Mouse (Mus musculus) adrenal gland, adult 2 months (tissue): ENCODE measurements around the gene Zfp1. TPM values are rescaled to one million over a fixed set of nuclear protein-coding genes. Genes with fewer than 3 reads are reported as not detected.

ENCODE experiments used
- DNase-seq: peaks from one replicate; pipeline ENCODE4 v3.0.0; 2021
- polyA plus RNA-seq: library from polyadenylated mRNA; depleted of rRNA; stranded (reverse); fragments of >200 nt; gene quantifications from 2 replicates; pipeline ENCODE4 v1.2.3, GENCODE M21; 2012
- total RNA-seq, 2 experiments: library from RNA; stranded (reverse); gene quantifications; 2 replicates each; pipeline ENCODE4 v1.2.3; 2021

The Zfp1 gene
- total and polyA plus RNA-seq, 3 experiments = 5.6 to 9.8 (median 6.1) TPM

DNA sequence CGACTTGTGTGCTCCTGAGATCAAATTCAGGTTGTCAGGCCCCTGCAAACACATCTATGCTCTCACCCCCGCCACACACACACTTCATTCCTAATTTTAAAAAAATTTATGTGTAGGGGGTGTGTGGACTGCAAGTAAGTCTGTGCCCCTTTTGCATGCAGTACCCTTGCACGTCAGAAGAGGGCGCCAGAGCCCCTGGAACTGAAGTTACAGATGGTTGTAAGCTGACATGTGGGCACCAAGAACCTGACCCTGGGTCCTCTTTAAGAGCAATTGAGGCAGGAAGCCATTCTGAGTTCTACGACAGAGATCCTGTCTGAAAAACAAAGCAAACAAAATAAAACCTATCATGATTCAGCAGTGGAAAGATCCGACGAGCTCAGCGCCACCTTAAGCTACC is 33.0 kb downstream of the Zfp1 start:
- DNase-seq = no peak

DNA sequence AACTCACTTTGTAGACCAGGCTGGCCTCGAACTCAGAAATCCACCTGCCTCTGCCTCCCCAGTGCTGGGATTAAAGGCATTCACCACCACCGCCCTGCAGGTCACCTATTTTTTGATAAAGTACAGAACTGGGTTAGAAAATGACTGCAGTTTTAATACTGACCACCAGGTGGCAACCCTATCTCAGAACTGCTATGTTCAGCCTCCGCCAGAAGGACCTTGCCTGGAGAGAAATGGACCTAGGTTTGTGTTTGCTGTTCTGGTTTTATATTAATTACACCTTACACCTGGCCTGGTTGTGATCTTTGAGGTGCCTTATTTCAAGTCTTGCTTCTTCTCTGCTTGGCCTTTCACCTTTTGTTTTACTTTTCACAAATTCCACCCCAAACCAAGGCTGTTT is 34.9 kb downstream of the Zfp1 start:
- DNase-seq = peak; percentile 59

DNA sequence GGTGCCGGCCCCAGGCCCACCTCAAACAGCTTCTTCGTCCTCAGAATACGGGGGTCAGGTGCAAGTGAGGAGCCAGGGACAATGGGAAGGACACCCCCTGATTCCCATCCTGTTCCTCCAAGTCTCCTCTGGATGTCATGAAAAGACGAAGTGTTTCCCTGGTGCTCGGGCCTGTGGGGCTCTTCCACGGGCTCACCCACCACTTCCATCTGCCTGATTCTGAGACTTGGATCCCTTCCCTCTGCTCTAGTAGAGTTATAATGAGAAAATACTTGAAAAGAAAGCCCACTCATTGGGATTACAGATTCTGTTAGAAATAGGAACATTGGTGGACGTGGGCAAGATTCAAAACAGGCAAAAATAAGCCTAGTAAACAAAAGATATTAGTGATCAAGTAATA is 35.6 kb downstream of the Zfp1 start:
- no peak for DNase-seq

DNA sequence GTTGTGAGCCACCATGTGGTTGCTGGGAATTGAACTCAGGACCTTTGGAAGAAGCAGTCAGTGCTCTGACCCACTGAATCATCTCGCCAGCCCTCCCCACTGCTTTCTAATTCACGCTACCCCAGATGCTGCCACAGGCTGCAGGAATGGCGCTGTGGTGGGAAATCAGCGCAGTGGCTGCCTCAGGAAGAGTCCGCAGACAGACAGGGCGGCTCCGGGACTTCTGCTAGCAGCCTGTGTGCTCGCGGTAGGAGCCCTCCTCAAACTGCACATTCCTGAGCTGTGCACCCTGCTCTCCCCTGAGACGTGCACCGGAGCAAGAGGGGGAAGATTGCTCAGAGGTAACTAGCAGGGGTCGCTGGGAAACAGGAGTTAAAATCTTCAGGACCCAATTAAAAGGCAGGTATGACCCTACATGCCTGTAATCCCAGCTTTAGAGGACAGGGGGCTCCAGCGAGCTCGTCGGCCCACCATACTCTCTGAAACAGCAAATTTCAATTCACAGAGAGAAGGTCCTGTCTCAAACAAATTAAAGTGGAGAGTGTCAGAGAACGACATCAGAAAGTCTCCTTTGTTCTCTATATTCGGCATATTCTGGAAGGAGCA is 37.3 kb downstream of the Zfp1 start:
- DNase-seq = no peak

DNA sequence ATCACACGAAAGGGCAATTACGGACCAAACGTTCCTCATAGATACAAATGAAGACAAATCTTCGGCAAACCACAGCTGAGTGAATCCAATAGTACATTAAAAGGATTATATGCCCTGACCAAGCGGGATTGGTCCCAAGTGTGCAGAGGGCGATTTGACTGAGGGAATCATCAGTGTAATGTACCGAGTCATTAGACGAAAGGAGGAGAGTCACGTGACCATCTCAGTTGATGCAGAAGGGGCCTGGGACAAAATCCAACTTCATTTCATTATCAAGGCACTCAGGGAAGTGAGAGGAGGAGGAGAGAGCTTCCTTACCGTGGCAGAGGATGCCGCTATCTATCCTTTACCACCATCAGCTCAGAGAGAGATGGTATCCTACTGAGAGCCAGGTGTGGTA is 38.0 kb downstream of the Zfp1 start:
- no peak for DNase-seq

DNA sequence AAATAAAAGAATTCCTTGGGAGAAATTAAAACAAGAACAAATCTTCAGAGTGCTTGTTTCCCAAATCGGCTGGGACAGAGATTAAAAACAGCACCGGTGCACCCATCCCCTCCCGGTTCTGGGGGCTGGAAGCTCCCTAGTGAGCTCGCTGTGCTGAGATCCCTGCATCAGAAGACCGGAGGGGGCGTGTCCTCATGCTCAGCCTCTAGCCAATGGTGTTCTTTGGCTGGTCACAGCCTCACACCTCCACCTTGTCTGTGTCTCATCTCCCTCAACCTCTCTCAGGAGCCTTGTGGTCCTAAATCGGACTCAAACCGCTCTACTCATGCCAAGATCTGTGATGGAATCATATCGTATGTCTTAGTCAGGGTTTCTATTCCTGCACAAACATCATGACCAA is 39.3 kb downstream of the Zfp1 start:
- no peak for DNase-seq

DNA sequence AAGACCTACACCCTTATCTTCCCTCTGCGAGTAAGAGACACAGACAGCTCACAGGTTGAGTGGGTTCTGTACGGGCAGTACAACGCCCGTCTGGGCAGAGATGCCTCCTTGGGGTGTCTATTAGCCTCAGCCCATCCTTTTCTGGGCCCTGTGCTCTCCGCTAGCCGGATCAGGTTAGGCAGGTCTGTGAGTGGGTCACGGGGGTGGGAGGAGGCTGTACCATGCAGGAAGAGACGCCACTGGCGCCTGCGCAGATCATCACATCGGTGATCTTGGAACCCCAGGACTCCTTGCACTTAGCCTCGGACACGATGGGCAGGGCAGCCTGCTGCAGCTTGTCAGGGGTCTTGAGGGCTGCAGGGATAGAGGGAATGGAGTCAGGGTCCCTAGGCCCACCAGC is 43.7 kb downstream of the Zfp1 start:
- no peak for DNase-seq

DNA sequence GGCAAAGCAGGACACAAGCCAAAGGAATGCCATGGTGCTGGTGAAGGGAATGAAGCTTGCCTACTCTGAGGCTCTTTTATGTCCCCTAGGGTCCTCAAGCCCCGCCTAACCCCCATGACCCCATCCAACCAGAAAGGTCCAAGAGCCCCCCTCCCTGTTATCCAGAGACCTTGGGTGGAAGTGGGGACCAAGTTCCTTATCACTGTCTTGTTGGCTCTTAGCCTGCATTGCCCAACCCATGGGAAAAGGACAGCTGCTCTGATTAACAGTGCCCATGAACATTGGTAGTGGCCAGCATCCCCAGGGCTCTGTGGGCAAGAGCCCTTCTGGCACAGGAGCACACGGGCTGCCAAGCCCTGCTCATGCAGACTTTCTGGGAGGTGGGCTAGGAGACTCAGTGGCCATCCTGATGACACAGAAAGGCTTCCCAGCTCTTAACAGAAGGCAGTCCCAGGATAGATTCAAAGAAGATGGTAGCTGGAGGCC is 47.8 kb downstream of the Zfp1 start, which contains the start of gene Ctrb1:
Ctrb1 (minus strand) TSS at position 51 of the 486 bp plus-strand sequence.
- DNase-seq = no peak

DNA sequence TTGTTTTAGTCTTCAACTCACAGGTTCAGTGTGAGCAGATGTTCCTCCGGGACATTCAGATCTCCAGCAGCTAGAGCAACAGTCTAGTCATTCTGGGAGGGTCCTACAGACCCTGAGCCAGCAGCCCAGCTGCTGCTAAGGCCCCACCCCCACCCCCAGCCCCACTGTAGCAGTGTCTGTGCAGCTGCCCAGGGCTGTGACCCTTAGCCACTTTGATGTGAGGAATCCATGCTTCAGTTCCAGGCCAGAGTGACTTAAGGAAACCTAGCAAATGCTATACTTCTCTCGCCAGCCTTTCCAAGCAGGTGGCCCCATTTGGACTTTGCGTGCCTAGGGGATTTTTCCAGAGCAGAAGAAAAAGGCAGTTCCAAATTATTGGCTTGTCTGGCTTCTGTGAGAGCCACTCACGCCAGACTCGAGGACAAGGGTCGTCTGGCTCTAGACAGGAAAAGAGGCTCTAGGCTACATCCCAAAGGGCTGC is 50.1 kb downstream of the Zfp1 start:
- no peak for DNase-seq

DNA sequence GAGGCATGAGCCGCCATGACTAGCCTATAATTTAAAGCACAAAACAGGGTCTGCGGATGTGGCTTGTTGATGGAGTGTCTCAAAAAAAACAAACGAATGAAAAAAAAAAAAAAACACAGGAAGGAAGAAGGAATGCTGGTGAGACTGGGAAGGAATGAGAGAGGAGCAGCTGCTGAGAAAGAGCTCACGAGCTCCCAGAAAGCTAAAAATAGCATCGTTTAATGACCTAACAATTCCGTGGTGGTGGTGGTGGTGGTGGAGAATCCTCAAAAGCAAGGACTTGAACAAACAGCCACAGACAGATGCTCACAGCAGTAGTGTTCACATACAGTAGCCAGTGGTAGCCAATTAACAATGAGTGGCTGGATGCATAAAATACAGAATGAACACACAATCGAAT is 52.2 kb downstream of the Zfp1 start:
- no peak for DNase-seq

DNA sequence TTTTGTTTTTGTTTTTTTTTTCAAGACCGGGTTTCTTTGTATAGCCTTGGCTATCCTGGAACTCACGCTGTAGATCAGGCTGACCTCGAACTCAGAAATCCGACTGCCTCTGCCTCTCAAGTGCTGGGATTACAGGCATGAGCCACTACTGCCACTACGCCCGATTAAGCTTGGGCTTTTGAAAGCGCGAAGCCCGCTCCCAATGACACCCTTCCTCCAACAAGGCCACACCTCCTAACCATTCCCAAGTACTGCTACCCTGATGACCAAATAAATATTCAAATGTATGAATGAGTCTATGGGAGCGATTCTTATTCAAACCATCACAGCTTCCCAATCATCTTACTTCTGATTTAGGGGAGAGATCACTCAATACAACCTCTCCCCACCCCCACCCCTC is 54.5 kb downstream of the Zfp1 start:
- DNase-seq = no peak

DNA sequence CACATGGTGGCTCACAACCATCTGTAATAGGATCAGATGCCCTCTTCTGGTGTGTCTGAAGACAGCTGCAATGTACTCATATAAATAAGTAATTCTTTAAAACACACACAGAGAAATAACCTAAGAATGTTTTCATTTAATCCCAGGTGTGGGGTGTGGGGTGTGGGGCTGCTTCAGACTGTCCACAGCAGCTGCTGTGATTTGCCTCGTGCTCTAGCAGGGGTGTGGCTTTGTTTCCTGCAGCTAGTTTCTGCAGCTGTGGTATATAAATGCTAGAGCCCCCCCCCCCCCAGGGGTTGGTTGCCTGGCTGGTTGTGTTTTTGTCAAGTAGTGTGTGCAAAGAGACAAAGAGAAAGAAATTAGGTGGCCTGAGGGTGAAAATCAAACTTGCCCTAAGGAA is 55.8 kb downstream of the Zfp1 start:
- DNase-seq = no peak

DNA sequence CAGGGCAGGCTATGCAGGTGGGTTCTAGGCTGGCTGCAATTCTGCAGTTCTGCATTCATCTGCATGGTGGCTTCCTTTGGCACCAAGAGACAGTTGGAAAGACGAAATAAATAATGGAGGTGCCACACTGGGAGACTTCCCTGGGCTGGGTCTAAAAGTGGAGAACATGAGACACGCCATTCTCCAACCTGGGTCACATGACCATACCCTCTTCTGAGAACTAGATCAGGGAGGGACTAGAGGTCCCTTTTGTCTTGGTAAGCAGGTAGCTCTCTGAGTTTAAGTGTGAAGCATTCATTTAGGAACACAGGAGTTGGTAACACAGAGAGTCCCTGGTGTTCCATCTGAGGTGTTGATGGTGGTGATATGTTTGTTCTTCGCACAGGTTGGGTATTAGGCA is 57.0 kb downstream of the Zfp1 start:
- no peak for DNase-seq

DNA sequence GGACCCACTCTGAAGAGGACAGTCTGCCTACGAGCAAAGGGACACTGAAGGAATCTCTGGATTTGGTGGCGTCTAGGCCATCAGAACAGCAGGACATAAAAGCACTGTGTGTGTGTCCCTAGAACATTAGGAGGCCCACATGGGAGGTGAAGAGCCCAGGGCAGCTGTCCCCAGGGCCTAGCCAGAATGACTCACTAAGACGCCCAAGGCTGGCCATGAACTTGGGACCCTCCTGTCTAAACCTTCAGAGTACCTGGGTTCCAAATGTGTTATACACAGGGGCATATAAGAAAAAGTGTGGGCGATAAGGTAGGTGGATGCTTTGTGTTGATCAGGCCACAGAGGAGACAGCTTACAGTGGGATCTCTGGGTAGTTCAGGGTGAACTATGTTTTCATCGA is 57.5 kb downstream of the Zfp1 start:
- no peak for DNase-seq

DNA sequence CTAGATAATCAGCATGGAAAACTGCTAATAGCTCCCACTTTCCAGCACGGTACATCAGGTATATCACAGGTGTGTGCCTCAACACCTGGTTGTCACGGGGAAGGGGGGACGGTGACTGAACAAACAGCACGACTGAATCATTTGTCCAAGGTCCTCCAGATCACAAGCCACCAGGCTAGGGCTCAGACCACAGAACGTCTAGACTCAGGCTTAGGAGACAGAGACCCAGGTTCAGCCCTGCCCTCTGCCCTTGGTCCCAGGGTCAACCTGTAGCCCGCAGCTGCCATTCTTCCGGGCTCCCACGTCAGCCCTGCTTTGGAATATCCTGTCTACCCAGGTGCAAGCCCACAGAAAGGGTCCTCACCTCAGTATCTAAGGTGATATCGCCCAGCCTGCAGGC is 58.2 kb downstream of the Zfp1 start:
- no peak for DNase-seq

DNA sequence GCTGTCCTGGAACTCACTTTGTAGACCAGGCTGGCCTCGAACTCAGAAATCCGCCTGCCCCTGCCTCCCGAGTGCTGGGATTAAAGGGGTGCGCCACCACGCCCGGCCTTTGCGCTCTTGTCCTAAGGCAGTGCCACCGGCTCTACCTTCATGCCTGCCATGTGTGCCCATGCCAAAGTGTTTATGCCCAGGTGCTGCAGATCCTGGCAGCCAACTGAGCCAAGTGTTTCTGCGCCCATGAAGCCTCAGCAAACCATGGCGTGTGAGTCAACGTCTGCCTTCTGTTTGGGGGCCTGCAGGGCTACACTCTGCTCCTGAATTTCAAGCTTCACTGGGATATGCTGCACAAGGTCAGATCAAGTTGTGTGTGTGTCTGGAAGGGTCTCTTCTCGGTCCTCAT is 61.4 kb downstream of the Zfp1 start:
- DNase-seq = no peak

DNA sequence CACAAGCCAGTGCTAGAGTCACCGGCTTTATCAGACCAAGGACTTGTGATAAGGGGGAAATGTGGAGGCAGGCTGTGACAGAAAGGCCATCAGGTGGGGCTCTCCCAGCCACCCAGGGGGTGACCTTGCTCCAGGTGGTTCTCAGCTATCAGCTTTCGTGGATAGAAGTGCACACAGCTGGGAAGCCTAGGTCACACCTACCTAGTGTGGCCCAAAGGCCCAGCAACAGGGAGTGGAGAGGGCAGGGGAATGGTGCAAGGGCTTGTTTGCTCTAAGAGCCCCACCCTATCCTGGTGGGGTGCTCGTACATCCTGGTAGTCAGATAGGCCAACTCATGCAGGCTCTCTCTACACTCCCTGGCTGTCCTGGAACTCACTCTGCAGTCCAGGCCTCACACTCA is 62.0 kb downstream of the Zfp1 start:
- DNase-seq = no peak

DNA sequence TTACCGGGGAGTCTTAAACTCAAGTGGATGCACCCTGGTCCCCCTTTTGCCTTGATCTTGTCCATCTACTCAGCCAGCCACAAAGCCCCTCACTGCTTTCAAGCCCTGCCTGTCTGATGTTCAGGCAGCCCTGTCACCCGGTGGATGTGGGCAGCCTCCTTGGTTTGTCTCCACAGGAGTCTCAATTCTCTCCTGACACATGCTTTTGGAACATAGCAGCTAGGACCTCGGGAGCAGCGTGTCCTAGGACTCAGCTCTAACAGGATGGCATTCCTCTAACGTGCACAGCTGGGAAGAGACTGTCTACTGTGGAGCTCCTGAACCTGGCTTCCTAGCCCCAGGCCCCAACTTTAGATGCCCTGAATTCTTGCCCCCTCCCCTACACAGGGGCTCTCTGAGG is 62.5 kb downstream of the Zfp1 start:
- no peak for DNase-seq

DNA sequence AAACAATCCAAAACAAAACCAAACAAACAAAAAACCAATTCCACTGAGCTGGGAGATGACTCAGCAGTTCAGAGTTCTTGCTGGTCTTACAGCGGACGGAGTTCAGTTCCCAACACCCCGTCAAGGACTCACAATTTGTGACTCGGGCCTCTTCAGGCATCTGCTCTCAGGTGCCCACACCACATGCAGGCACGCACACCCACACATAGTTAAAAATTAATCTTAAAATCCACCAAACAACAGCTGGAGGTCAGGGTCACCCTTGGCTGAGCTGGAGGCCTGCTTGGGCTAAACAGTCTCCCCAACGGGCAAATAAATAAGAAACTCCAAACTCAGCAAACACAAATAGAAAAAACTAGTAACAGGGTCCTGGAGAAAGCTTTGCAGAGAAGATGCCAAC is 65.1 kb downstream of the Zfp1 start:
- DNase-seq = peak; percentile 61

DNA sequence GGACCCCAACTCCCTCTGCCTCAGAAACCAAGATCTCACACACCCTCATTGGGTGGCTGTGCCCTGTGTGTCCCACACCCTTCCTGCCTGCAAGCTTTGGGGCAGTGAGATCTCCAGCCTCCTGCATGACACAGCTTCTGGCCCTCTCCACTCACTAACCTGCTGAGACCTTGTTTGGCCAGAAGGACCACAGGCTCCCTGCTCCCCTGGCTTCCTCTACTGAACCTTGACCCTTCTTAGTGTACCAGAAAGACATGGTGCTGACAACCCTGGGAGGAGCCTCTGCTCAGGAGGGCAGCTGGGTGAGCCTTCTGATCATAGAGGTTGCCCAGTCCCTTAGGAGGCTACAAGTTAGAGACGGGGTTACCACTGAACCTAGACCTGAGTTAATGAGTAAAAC is 66.0 kb downstream of the Zfp1 start:
- DNase-seq = peak; percentile 53

DNA sequence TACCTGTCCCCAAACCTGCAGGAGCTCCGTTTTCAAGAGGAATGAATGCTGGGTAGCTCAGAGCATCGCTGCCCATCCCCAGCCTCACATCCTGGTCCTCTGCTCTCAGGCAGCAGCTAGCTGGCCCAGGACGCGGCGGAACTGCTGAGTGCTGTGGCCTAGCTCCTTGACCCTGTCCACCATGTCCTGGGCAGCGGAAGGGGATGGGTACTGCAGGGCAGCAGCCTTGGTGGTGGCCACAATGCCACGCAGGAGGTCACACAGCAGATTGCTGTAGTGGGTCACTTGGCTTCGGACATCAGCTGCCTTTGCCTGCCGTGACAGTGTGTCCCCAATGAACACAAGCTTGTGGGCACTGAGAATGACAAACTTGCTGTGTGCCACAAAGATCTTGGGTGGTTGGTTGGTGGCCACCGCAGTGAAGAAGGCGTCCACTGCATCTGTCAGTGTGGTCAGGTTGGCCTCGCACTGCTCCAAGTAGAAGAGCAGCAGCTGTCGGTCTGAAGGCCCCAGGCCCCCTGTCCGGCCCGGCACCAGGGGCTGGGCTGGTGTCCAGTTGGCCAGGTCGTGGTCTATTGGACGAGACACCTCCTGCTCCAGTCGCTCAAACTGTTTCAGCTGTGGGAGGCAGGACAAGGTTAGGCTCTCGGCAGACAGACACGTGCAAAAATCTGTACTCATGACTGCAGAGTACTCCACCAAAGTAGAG is 67.7 kb downstream of the Zfp1 start:
- DNase-seq = no peak

DNA sequence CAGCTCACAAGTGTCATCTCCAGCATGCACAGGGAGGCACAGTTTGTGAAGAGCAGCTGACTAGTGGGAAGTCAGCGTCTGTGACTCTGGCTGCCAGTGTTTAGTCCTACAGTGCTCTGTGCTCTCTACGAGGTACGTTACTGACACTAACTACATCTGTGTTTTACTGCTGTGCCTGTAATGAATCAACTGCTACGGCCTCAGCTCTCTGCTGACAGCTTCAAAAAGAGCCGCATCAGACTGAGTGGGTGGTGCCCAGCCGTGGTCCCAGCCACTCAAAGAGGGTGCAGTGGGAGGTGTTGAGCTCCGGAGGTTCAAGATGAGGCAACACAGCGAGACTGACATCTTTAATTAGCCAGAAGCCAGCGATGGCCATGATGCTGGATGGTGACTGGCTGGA is 68.9 kb downstream of the Zfp1 start:
- DNase-seq = no peak

DNA sequence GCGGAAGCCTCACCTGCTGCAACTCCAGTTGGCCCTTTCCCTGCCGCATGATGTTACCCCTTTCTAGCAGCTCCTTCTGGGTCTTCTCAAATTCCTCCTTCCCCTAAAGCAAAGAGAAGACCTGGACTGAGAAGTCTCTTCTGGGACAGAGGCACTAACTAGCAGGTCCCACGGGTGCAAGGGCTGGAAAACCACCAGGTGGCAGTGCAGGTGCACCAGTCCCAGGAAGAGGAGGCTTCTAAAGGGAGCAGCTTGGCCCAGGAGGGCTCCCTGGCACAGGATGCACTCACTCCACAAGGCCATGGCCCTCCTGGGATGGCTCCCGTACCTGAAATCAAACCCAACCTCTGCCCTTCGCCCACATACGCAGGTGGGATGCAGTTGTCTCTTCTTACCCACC is 69.4 kb downstream of the Zfp1 start:
- peak; percentile 72 for DNase-seq

DNA sequence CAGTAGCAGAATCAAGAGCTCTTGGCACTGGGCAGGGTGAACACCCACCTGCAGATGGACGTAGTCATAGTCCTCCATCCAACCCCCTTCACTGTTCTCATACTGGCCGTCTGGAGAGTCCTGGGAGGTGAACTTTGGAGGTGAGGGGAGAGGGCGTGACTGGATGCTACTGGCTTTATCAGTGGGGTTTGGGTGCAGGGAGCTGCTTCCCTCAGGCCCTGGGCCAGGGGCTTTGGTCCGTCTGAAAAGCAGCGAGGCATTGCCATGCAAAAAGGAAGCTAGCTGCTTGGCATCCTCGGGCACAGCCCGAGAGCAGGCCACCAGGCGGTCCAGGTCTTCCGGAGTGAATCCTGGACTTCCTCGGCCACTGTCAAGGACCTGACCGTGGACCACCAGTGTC is 70.1 kb downstream of the Zfp1 start:
- DNase-seq = no peak
